Mouse (Mus musculus) ES-Bruce4 (cell line): ENCODE results near the gene Ntm.

Source experiments
- CTCF ChIP-seq: IDR thresholded peaks from one replicate; pipeline ENCODE4 v1.8.1; 2011; ENCODE audit warnings: low read depth, low read length
- POLR2A ChIP-seq: IDR thresholded peaks from one replicate; pipeline ENCODE4 v1.8.1; 2011; ENCODE audit warnings: low read length; ENCODE audit not compliant: insufficient read depth

GRCm38 (mm10) chr9:29473418-29473817 is 489.5 kb downstream of the Ntm start:
- TF ChIP-seq CTCF (no peak), POLR2A (no peak)
